Mouse (Mus musculus): ENCODE measurements at regions not wholly inside any gene's neighbourhood (a gene's known extent, or its start where the extent isn't known, plus 50 kb on each side); places are given as distances from the start of the nearest gene placed in this dataset.
A peak's percentile ranks its signal among the peaks of the same experiment; 100 is the strongest.

DNA sequence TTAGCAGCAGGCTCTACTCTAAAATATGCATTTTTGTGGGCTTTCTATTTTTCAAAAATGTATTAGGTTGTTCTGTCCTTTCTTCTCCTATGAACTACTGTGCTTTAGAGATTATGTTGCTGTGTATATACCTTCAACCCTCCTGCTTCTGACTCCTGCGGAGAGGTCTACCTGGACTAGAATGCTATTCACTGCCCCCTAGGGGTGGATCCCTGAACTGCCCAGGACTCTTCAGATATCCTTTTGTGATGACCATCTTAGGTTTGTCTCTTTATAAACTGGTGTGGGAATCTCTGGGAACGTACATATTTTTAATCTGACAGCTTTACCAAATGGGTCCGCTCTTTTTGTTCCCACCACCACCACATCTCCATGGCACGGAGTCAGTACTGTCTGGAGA is 168.4 kb downstream of the Arrdc4 start:
- peak; percentile 72 for ATAC-seq (replicated peaks; ENCODE audit: poor library complexity)

- ATAC-seq (replicated peaks; ENCODE audit: poor library complexity) = peak; percentile 96
These were observed 169.4 kb downstream of the Arrdc4 start for GRCm38 (mm10) chr7:68579666-68580065.

- ATAC-seq (replicated peaks; ENCODE audit: poor library complexity) = no peak
These were observed 169.8 kb downstream of the Arrdc4 start for GRCm38 (mm10) chr7:68579216-68579615.

DNA sequence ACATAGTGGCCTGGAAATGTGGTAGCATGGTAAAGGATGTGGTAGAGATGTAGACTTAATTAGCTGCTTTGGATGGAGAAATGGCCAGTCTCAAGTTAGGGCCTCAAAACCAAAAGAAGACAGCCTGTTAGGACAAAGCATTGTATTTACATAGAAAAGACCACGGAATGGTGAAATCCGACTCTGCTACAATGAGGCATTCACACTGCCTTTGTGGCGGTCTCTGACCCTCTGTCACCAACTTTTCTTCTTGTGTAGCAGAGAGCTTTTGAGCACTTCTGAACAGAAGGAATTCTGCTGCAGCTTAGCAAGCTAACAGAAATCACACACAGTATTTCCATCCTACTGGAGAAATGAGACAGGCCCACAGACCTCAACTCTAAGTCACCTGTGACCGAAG is 177.7 kb downstream of the Arrdc4 start:
- no peak for ATAC-seq (replicated peaks; ENCODE audit: poor library complexity)

GRCm38 (mm10) chr7:68568127-68568510 is 180.9 kb downstream of the Arrdc4 start:
- ATAC-seq (replicated peaks; ENCODE audit: poor library complexity) = no peak

DNA sequence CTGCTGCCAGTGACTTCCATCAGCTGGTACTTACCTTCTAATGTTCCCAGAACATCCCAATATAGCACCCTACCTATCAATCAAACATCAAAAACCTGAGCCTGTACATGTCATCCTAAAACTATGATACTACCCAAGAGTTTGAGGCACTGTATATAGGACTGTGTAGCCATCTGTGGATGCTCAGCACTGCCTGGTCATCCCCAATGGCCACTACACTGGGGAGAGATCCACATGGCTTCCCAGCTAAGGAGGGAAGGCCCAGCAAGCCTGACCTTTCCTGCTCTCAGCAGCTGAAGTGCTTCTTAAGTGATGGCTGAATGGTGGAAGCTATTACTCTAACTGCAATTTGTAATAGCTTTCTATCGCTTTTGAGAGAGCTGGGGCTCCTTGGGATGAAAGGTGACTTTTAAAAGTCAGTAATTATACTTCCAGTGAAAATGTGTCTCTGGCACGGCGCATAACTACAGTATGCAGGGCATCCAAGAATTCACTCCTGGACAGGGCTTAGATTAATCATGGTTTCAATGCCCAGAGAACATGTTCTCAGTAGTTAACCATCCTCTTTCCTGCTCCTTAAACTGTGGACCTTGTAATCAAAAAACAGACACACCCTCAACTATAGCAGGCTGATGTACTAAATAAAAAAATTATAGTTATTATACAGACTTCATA is 181.5 kb downstream of the Arrdc4 start:
- ATAC-seq (replicated peaks; ENCODE audit: poor library complexity) = no peak

DNA sequence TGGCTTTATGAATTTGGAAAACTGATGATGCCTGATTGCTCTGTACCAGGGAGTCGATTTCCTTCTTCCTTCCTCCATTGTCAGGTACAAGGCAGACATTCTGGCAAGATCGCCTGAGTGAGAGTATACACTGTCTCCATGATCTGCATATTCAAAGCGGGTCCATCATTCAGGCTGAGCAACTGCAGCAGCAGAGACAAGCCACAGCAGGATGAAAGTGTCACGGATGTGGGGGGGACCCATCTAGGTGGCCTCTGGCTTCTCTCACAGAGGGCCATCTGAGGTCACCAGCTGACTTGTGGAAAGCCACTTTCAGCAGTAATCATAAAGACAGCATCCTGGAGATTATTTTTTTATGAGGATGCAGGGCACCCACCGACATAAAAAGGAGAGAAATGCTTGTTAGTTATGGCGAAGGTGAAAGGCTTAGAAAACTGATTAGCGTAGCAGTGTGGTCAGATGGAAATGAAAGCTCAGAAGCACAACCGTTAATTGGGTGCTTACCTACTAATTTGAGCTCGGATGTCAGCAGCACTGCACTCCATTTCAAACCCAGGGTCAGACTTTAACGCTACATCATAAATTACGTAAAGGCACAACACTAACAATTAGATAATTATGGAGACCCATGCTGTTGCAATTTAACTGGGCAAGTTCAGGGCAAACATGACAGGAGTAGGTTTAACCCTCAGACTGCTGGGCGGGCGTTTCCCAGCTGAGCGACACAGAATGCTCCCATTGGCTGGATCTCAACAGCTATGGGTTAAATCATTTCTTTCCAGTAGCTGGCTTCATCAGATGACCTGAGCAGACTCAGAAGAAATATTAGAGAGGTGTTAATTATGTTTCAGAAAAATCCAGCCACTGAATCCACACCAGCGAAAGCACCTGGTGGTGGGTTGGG is 189.3 kb downstream of the Arrdc4 start:
- ATAC-seq (replicated peaks; ENCODE audit: poor library complexity) = no peak

DNA sequence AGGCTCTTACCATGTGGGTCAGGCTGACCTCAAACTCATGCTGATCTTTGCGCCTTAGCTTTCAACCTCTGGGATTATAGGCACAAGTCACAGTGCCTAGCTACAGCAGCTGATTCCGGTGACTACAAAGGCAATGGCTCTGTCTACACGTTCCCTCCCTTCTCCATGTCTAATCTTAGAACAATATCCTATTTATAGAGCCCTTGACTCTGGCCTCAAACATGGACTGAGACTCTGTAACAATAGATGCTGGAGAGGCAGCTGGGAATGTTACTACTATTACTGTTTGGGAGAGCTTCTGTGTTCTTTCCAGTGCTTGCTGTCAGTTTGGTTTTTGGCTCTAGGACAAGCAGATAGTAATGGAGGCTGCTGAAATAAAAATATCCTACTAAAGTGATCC is 198.7 kb downstream of the Arrdc4 start:
- no peak for ATAC-seq (replicated peaks; ENCODE audit: poor library complexity)

GRCm38 (mm10) chr7:68548176-68548575 is 200.9 kb downstream of the Arrdc4 start:
- peak; percentile 34; the same call in 1 of the 2 replicates for ATAC-seq (replicated peaks; ENCODE audit: poor library complexity)

GRCm38 (mm10) chr7:68544136-68544535 is 204.9 kb downstream of the Arrdc4 start:
- ATAC-seq (replicated peaks; ENCODE audit: poor library complexity) = no peak

GRCm38 (mm10) chr7:68509096-68509495 is 235.5 kb downstream of the Fam169b start:
- no peak for ATAC-seq (replicated peaks; ENCODE audit: poor library complexity)

- ATAC-seq (replicated peaks; ENCODE audit: poor library complexity) = no peak
These were observed 217.6 kb downstream of the Fam169b start for GRCm38 (mm10) chr7:68491143-68491810.

- ATAC-seq (replicated peaks; ENCODE audit: poor library complexity) = no peak
These were observed 213.0 kb downstream of the Fam169b start for GRCm38 (mm10) chr7:68486676-68487075.

DNA sequence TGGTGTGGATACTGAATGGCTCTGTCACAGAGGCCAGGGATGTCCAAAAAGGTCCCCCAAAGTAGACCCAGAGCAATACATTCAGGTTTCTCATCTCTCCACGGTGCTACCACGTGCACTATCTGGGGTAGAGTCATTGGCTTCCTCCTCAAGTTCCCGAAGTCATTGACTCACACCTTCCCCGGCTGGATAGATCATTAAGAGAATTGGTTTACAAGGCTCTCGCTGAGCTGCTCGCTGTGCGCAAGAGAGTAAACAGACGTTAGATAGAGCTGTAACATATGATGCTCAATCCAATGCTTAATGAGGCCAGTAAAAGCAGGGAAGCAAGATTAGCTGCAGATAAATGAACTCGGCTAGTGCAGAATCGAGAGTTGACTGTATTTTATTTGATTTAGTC is 208.9 kb downstream of the Fam169b start:
- no peak for ATAC-seq (replicated peaks; ENCODE audit: poor library complexity)

DNA sequence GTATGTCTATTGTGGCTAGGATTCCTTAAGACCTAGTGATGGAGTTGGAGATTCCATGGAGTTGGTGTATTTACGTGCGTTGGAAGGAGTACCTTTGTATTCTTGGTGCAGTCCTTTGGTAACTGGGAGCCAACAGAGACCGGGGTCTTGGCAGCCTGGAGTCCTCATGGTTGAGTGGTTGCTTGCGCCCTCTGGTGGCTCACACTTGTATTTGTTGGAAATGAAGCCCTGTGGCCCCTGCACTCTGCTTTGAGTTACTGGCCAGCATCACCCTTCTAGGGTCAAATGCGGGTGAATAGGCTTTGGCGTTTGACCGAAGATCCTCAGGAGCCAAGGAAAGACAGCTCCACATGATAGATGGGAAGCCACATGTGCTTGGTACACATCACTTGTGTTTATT is 207.1 kb downstream of the Fam169b start:
- ATAC-seq (replicated peaks; ENCODE audit: poor library complexity) = peak; percentile 85

DNA sequence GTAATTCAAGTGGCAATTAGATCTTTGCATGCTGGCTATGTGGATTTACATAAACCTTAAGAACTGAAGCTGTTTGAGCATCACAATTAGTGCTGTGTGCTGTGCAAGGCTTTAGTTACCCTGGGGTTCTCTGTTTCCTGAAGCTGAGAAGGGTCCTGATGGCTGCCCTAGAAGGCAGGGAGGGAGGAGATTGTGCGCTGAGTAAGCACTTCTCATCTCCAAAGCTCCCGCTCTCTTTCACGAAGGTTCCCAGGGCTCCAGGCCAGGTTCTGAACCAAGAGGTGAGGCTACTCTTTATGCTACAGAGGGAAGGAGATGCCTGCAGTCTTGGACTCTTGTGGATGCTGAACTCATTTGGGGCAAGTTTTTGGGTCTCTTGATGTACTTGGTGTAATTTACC is 206.7 kb downstream of the Fam169b start:
- ATAC-seq (replicated peaks; ENCODE audit: poor library complexity) = no peak

GRCm38 (mm10) chr7:68478044-68478443 is 204.4 kb downstream of the Fam169b start:
- ATAC-seq (replicated peaks; ENCODE audit: poor library complexity) = no peak

- ATAC-seq (replicated peaks; ENCODE audit: poor library complexity) = no peak
These were observed 199.2 kb downstream of the Fam169b start for GRCm38 (mm10) chr7:68472800-68473199.

GRCm38 (mm10) chr7:68470983-68471382 is 197.3 kb downstream of the Fam169b start:
- no peak for ATAC-seq (replicated peaks; ENCODE audit: poor library complexity)

- no peak for ATAC-seq (replicated peaks; ENCODE audit: poor library complexity)
These were observed 194.9 kb downstream of the Fam169b start for GRCm38 (mm10) chr7:68468574-68468973.

DNA sequence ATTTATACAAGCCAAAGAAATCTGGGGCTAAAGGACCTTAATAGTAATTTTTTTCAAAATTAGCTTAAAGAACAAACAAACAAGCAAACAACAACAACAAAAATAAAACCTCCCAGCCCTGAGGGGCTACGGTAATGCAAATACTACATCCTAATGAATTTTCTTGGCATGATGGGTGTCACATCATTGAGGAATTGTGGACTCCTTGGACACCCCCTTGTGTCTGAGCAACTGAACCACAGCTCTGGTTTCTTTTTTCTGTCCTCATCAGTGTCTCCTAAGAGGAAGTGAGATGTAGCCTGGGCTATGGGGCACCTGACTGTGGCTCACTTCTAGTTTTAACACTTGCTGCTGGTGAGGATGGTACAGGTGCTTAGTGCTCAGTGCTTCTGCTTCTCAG is 184.2 kb downstream of the Fam169b start:
- ATAC-seq (replicated peaks; ENCODE audit: poor library complexity) = no peak

DNA sequence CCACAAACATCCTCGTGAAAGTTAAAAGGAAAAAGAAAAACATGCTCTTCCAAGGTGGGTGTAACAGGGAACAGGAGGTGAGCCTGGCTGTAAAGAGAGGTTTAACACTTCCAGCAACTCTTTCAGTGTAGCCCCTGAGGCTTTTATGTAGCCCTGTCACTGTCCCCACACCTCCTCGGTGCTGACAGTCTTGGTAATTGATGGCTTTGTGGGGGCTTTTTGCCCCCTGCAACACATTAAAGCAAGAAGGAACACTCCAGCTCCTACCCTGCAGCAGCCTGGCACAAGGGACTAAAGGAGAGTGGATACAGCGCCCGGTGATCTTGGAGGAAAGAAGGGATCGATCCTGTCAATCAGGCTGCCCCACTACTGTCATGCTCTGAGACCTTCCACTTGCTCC is 181.8 kb downstream of the Fam169b start:
- no peak for ATAC-seq (replicated peaks; ENCODE audit: poor library complexity)
